Mouse (Mus musculus): ENCODE measurements around the gene Gm17304. TPM values are rescaled to one million over a fixed set of nuclear protein-coding genes. Genes with fewer than 3 reads are reported as not detected.

Gm17304 gene
- polyA plus RNA-seq, 1 experiment = not detected

DNA sequence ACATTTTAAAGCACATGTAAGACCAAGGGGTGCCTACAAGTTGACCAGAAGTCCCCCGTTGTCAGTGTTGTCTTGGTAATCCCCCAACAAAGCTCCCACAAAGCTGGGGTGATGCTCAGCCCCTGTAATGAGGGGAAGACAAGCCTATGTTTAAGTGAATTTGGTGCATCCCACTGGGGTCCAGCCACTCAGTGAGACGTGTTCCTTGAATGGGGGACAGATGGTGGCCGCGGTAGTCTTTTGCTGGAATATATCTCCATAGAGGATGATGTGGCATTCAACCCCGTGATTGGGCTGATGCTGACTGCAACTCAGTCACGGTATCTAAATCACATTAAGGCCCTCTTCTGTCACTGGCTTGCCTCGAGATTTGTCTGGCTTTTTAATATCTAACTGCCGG lies 9.4 kb upstream of the Gm17304 start:
- no peak for DNase-seq
- WGBS = 91% methylated on average over 8 of the region's 8 CpGs
- Histone ChIP-seq H3K36me3 (ENCODE audit: control insufficient read depth, insufficient read depth, low read length) (no peaks in the 10 kb centered on the region), H3K27ac (ENCODE audit: insufficient read depth, low read depth, low read length) (no peak overlapping the region), H3K4me1 (ENCODE audit: control insufficient read depth, insufficient read depth, low read length) (peaks cover 4% of the 10 kb centered on the region), H3K27me3 (replicated peaks; ENCODE audit: control insufficient read depth, insufficient read depth, low read length) (no peaks in the 10 kb centered on the region), H3K4me3 (ENCODE audit: insufficient read depth, low read depth, low read length) (no peak overlapping the region)
- TF ChIP-seq POLR2A (IDR thresholded peaks at IDR 0.05; ENCODE audit: low read depth, low read length) = no peak
- no peak for TF ChIP-seq CTCF (conservative IDR thresholded peaks at IDR 0.05; ENCODE audit: insufficient read depth, insufficient read length, low read depth, low read length)

- H3K27ac ChIP-seq (ENCODE audit: insufficient read depth, low read depth, low read length) = no peak overlapping the region
- no peaks in the 10 kb centered on the region for H3K27me3 ChIP-seq (replicated peaks; ENCODE audit: control insufficient read depth, insufficient read depth, low read length)
- H3K36me3 ChIP-seq (ENCODE audit: control insufficient read depth, insufficient read depth, low read length) = no peaks in the 10 kb centered on the region
- no peak for TF ChIP-seq POLR2A (IDR thresholded peaks at IDR 0.05; ENCODE audit: low read depth, low read length)
- H3K4me3 ChIP-seq (ENCODE audit: insufficient read depth, low read depth, low read length) = no peak overlapping the region
- peak; percentile 79 for DNase-seq
- peaks cover 4% of the 10 kb centered on the region for H3K4me1 ChIP-seq (ENCODE audit: control insufficient read depth, insufficient read depth, low read length)
- 38% methylated on average over 5 of the region's 5 CpGs for WGBS
Observed at GRCm38 (mm10) chr5:106604381-106604780, 4.5 kb upstream of the Gm17304 start.

DNA sequence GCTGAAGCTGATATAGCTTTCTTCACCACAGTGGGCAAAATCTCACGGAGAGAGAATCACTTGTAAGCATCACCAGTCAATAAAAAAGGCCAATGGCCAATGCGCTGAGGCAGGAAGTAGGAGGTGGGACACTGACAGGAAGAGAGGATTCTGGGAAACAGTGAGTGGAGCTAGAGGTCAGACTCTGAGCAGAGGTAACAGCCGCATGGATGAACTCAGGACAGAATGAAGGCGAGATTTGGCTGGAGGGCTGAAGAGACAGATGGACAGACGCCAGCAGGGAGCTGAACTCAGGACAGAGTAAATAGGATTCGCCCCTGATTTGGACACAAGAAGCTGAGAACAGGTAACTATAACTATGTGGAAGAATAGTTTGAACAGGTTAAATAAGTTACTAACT lies 3.8 kb upstream of the Gm17304 start:
- peak; percentile 81 for DNase-seq
- H3K4me1 ChIP-seq (ENCODE audit: control insufficient read depth, insufficient read depth, low read length) = peaks cover 4% of the 10 kb centered on the region
- H3K4me3 ChIP-seq (ENCODE audit: insufficient read depth, low read depth, low read length) = peak overlapping the region; percentile 11; the same call in 1 of the 2 replicates
- 55% methylated on average over 6 of the region's 6 CpGs for WGBS
- TF ChIP-seq POLR2A (IDR thresholded peaks at IDR 0.05; ENCODE audit: low read depth, low read length) (no peak), CTCF (conservative IDR thresholded peaks at IDR 0.05; ENCODE audit: insufficient read depth, insufficient read length, low read depth, low read length) (no peak)
- H3K27ac ChIP-seq (ENCODE audit: insufficient read depth, low read depth, low read length) = peak overlapping the region; percentile 35; the same call in 1 of the 2 replicates
- no peaks in the 10 kb centered on the region for H3K27me3 ChIP-seq (replicated peaks; ENCODE audit: control insufficient read depth, insufficient read depth, low read length)
- no peaks in the 10 kb centered on the region for H3K36me3 ChIP-seq (ENCODE audit: control insufficient read depth, insufficient read depth, low read length)

- TF ChIP-seq CTCF (conservative IDR thresholded peaks at IDR 0.05; ENCODE audit: insufficient read depth, insufficient read length, low read depth, low read length) (no peak), POLR2A (IDR thresholded peaks at IDR 0.05; ENCODE audit: low read depth, low read length) (no peak)
- WGBS = 77% methylated on average over 5 of the region's 5 CpGs
- Histone ChIP-seq H3K27ac (ENCODE audit: insufficient read depth, low read depth, low read length) (no peak overlapping the region), H3K36me3 (ENCODE audit: control insufficient read depth, insufficient read depth, low read length) (no peaks in the 10 kb centered on the region), H3K27me3 (replicated peaks; ENCODE audit: control insufficient read depth, insufficient read depth, low read length) (no peaks in the 10 kb centered on the region), H3K4me1 (ENCODE audit: control insufficient read depth, insufficient read depth, low read length) (peaks cover 4% of the 10 kb centered on the region), H3K4me3 (ENCODE audit: insufficient read depth, low read depth, low read length) (no peak overlapping the region)
- no peak for DNase-seq
Observed at GRCm38 (mm10) chr5:106607081-106607480, 1.8 kb upstream of the Gm17304 start.

DNA sequence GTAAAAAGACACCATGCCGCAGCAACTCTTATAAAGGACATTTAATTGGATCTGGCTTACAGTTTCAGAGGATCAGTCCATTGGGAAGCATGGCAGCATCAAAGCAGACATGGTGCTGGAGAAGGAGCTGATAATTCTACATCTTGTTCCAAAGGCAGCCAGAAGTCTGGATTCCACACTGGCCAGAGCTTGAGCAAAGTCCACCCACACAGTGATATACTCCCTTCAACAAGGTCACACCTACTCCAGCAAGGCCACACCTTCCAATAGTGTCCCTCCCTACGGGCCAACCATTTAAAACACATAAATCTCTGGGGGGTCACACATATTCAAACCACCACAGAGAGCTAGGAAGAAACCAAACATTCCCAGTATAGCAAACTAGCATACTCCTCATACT lies 3.3 kb downstream of the Gm17304 start:
- TF ChIP-seq CTCF (conservative IDR thresholded peaks at IDR 0.05; ENCODE audit: insufficient read depth, insufficient read length, low read depth, low read length) (no peak), POLR2A (IDR thresholded peaks at IDR 0.05; ENCODE audit: low read depth, low read length) (no peak)
- DNase-seq = peak; percentile 51
- Histone ChIP-seq H3K36me3 (ENCODE audit: control insufficient read depth, insufficient read depth, low read length) (no peaks in the 10 kb centered on the region), H3K4me3 (ENCODE audit: insufficient read depth, low read depth, low read length) (no peak overlapping the region), H3K27ac (ENCODE audit: insufficient read depth, low read depth, low read length) (no peak overlapping the region), H3K27me3 (replicated peaks; ENCODE audit: control insufficient read depth, insufficient read depth, low read length) (no peaks in the 10 kb centered on the region), H3K4me1 (ENCODE audit: control insufficient read depth, insufficient read depth, low read length) (no peaks in the 10 kb centered on the region)
- 66% methylated on average over 2 of the region's 2 CpGs for WGBS

DNA sequence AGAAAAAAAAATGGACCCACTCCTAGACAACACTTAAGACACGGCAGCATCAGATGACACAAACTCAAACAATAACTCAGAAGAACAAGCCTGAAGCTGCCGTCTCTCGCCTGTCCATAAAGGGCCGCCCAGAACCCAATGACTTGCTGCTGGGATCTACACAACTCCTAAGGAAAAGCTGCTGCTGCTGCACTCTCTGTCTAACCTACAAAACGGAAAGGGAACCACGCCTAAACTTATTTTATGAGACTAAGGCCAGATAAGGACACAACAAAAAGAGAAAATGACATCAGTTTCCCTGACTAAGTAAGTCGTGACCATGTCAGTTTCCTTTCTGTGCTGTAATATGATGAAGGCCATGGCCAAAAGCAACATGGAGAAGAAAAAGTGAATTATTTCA lies 5.7 kb downstream of the Gm17304 start:
- 67% methylated on average over 7 of the region's 7 CpGs for WGBS
- DNase-seq = peak; percentile 25

DNA sequence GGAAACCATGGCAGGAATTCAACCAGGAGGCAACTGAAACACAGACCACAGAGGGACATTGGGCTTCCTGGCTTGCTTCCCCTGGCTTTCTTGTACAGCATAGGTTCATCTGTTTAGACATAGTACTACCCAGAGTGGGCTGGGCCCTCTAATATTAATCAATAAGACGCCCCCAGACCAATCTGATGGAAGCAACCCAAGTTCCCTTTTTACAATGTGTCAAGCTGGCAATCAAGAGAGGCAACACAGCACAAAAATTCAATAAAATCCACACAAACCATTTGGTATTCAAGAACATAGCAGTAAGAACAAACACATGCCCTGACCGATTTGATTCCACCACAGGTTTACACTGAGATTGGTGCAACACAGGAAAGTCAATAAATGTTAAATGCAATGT lies 6.1 kb downstream of the Gm17304 start:
- WGBS = 90% methylated on average over 2 of the region's 2 CpGs
- Histone ChIP-seq H3K27ac (ENCODE audit: insufficient read depth, low read depth, low read length) (no peak overlapping the region), H3K36me3 (ENCODE audit: control insufficient read depth, insufficient read depth, low read length) (peaks cover 3% of the 10 kb centered on the region; the same call in 1 of the 2 replicates), H3K27me3 (replicated peaks; ENCODE audit: control insufficient read depth, insufficient read depth, low read length) (no peaks in the 10 kb centered on the region), H3K4me1 (ENCODE audit: control insufficient read depth, insufficient read depth, low read length) (no peaks in the 10 kb centered on the region), H3K4me3 (ENCODE audit: insufficient read depth, low read depth, low read length) (no peak overlapping the region)
- DNase-seq = no peak
- TF ChIP-seq POLR2A (IDR thresholded peaks at IDR 0.05; ENCODE audit: low read depth, low read length) (no peak), CTCF (conservative IDR thresholded peaks at IDR 0.05; ENCODE audit: insufficient read depth, insufficient read length, low read depth, low read length) (no peak)

More for the DNA sequence above, 5.7 kb downstream of the Gm17304 start:
- TF ChIP-seq POLR2A (IDR thresholded peaks at IDR 0.05; ENCODE audit: low read depth, low read length) (no peak), CTCF (conservative IDR thresholded peaks at IDR 0.05; ENCODE audit: insufficient read depth, insufficient read length, low read depth, low read length) (no peak)
- Histone ChIP-seq H3K4me3 (ENCODE audit: insufficient read depth, low read depth, low read length) (no peak overlapping the region), H3K36me3 (ENCODE audit: control insufficient read depth, insufficient read depth, low read length) (peaks cover 3% of the 10 kb centered on the region; the same call in 1 of the 2 replicates), H3K27ac (ENCODE audit: insufficient read depth, low read depth, low read length) (no peak overlapping the region), H3K4me1 (ENCODE audit: control insufficient read depth, insufficient read depth, low read length) (no peaks in the 10 kb centered on the region), H3K27me3 (replicated peaks; ENCODE audit: control insufficient read depth, insufficient read depth, low read length) (no peaks in the 10 kb centered on the region)

All from kidney, adult 2 months (tissue).